Mouse (Mus musculus): ENCODE data around the gene Pfkfb4. TPM values are rescaled to one million over a fixed set of nuclear protein-coding genes. Genes with fewer than 3 reads are reported as not detected.

Pfkfb4 gene
- polyA plus RNA-seq, 1 experiment from 2014 or later = 3.3 TPM

DNA sequence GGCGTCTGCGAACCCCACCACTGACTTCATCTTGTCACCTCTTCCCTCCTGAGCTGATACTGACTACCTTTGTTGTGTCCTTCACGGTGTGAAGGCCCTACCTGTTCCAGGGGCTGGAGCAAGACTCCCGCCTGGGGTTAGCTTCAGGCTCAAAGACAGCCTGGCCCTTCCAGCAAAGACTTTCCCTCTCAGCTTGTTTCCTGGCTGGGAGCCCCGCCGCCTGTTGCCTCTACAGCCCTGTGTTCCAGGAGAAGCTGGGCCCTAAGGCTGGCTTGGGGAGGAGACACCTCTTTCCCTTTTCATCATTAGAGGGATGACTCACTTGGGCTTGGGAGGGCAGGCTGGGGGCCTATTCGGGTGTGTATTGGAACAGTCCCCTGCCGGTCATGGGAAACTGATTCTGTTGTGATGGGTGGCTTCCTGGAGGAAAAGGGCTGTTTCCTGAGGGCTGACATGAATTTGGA lies 47.4 kb downstream of the Pfkfb4 start:
- H3K27ac ChIP-seq = peak overlapping the region; percentile 86
- H3K27me3 ChIP-seq = no peaks in the 10 kb centered on the region
- H3K4me2 ChIP-seq = peak overlapping the region; percentile 81
- ATAC-seq (replicated peaks; ENCODE audit: insufficient number of reproducible peaks, insufficient read depth, low FRiP score, low read depth) = peak; percentile 62
- H3K9me3 ChIP-seq (replicated peaks) = no peaks in the 10 kb centered on the region
- peak overlapping the region; percentile 85 for H3K4me3 ChIP-seq
- peak overlapping the region; percentile 80 for H3K9ac ChIP-seq
- H3K4me1 ChIP-seq (replicated peaks) = peaks cover 38% of the 10 kb centered on the region
- 20% methylated on average over 8 of the region's 8 CpGs for WGBS
- no peaks in the 10 kb centered on the region for H3K36me3 ChIP-seq

DNA sequence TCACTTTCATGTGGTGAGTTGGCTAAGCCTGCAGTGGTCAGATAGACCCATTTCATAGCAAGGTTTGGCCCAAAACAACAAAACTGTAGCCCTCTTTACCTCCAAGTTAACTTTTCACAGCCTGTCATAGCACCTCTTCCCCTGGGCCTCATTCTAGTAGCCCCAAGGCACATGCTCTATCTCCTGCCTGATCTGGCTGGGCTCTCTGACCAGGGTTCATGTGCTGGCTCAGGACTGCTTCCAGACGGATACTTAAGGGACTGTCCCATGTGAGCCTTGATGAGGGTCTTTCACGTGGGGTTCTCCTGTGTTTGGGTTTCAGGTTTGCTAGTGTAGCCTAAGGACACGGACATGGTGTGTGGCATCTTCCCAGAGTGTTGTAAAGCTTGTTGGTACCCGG lies 48.1 kb downstream of the Pfkfb4 start:
- Histone ChIP-seq H3K9ac (no peak overlapping the region; the same call in 1 of the 2 replicates), H3K4me3 (peak overlapping the region; percentile 85), H3K9me3 (replicated peaks) (no peaks in the 10 kb centered on the region), H3K27ac (peak overlapping the region; percentile 86), H3K4me2 (peak overlapping the region; percentile 81), H3K27me3 (no peaks in the 10 kb centered on the region), H3K36me3 (peaks cover 5% of the 10 kb centered on the region; the same call in 1 of the 2 replicates), H3K4me1 (replicated peaks) (peaks cover 38% of the 10 kb centered on the region)
- WGBS = 73% methylated on average over 4 of the region's 4 CpGs
- no peak for ATAC-seq (replicated peaks; ENCODE audit: insufficient number of reproducible peaks, insufficient read depth, low FRiP score, low read depth)

DNA sequence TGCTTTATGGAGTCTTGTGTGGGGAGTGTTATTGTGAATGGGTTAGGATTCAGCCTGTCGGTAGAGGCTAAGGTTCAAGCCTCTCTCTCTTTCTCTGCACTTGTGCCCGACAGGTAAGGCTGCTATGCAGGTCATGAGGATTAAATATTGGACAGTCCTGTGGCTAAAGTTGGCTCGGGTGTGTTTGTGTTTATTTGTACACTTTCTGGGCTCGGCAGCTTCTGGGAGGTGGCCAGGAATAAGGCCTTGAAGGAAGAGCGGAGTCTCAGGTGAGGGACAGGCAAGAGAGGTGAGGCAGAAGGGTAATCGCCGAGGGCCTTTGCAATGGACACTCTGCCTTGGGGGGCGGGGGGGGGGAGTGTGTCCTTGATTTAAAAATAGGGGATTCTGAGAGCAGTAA lies 48.6 kb downstream of the Pfkfb4 start:
- ATAC-seq (replicated peaks; ENCODE audit: insufficient number of reproducible peaks, insufficient read depth, low FRiP score, low read depth) = no peak
- WGBS = 80% methylated on average over 8 of the region's 8 CpGs
- H3K27me3 ChIP-seq = no peaks in the 10 kb centered on the region
- H3K4me2 ChIP-seq = peak overlapping the region; percentile 81
- H3K9me3 ChIP-seq (replicated peaks) = no peaks in the 10 kb centered on the region
- H3K9ac ChIP-seq = 0 out of 2 replicates have a peak overlapping the region, but pooled peaks have one; percentile 10
- peaks cover 5% of the 10 kb centered on the region; the same call in 1 of the 2 replicates for H3K36me3 ChIP-seq
- no peak overlapping the region for H3K27ac ChIP-seq
- peaks cover 38% of the 10 kb centered on the region for H3K4me1 ChIP-seq (replicated peaks)
- H3K4me3 ChIP-seq = peak overlapping the region; percentile 85

DNA sequence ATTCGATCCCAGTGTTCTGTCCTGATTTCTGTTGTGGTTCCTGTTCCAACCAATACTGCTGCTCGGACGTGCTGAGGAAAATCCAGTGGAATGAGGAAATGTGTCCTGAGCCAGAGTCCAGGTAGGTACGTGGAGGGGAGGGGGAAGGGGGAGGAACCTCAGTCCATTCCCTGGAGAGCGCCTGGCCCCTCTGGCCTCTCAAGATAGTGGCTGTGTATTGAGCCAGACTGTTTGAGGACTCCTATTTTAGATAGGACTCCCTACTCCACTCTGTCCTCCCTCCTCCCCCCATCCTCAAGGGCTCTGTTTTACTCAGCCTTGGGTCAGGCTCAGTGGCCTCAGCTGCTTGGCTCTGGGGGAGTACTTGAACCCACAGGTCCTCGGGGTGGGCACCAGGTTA lies 49.3 kb downstream of the Pfkfb4 start:
- Histone ChIP-seq H3K9me3 (replicated peaks) (no peaks in the 10 kb centered on the region), H3K4me3 (peak overlapping the region; percentile 85; the same call in 1 of the 2 replicates), H3K9ac (0 out of 2 replicates have a peak overlapping the region, but pooled peaks have one; percentile 10), H3K27me3 (no peaks in the 10 kb centered on the region), H3K36me3 (peaks cover 5% of the 10 kb centered on the region; the same call in 1 of the 2 replicates), H3K4me1 (replicated peaks) (peaks cover 38% of the 10 kb centered on the region), H3K4me2 (peak overlapping the region; percentile 81), H3K27ac (no peak overlapping the region)
- no peak for ATAC-seq (replicated peaks; ENCODE audit: insufficient number of reproducible peaks, insufficient read depth, low FRiP score, low read depth)
- 33% methylated on average over 6 of the region's 6 CpGs for WGBS

DNA sequence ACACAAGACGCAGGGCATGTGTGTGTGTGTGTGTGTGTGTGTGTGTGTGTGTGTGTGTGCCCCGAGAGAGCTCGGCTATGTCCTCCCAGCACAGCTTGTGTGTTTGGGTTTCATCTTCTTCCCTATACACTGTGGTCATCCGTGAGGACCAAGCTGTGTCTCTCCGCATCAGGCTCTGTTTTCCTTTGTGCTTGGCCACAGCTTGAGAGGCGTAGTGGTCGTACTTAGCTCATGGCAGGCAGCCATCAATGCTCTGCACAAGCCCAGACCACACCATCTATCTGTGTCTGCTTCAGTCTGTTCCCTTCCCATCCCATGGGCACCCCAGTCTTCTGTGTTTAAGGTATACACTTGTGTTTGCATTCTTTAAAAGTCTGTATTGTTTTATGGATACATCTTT lies 49.8 kb downstream of the Pfkfb4 start:
- no peak overlapping the region for H3K27ac ChIP-seq
- H3K36me3 ChIP-seq = peaks cover 5% of the 10 kb centered on the region; the same call in 1 of the 2 replicates
- H3K27me3 ChIP-seq = no peaks in the 10 kb centered on the region
- H3K4me2 ChIP-seq = peak overlapping the region; percentile 81
- H3K4me3 ChIP-seq = peak overlapping the region; percentile 85; the same call in 1 of the 2 replicates
- no peak for ATAC-seq (replicated peaks; ENCODE audit: insufficient number of reproducible peaks, insufficient read depth, low FRiP score, low read depth)
- 28% methylated on average over 7 of the region's 7 CpGs for WGBS
- H3K9me3 ChIP-seq (replicated peaks) = no peaks in the 10 kb centered on the region
- peaks cover 38% of the 10 kb centered on the region for H3K4me1 ChIP-seq (replicated peaks)
- no peak overlapping the region for H3K9ac ChIP-seq

DNA sequence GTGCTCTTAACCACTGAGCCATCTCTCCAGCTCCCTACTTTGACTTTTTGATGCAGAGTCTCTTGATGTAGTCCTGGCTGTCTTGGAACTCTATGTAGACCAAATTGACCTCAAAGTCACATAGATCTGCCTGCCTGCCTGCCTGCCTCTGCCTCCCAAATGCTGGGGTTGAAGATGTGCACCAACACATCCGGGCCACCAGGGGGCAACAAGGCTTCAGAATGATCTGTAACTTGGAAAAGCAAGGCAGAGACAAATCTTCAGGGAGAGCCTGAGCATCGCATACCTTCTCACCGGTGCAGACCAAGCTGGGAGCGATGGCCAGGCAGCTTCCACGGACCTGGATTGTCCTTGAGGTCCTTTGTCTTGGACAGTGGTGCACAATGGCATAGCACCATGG lies 54.7 kb downstream of the Pfkfb4 start:
- Histone ChIP-seq H3K4me1 (replicated peaks) (peaks cover 5% of the 10 kb centered on the region), H3K9me3 (replicated peaks) (no peaks in the 10 kb centered on the region), H3K27ac (no peak overlapping the region), H3K36me3 (peaks cover 5% of the 10 kb centered on the region; the same call in 1 of the 2 replicates), H3K4me2 (no peak overlapping the region), H3K27me3 (no peaks in the 10 kb centered on the region), H3K9ac (no peak overlapping the region), H3K4me3 (no peak overlapping the region)
- no peak for ATAC-seq (replicated peaks; ENCODE audit: insufficient number of reproducible peaks, insufficient read depth, low FRiP score, low read depth)
- WGBS = 33% methylated on average over 5 of the region's 5 CpGs

DNA sequence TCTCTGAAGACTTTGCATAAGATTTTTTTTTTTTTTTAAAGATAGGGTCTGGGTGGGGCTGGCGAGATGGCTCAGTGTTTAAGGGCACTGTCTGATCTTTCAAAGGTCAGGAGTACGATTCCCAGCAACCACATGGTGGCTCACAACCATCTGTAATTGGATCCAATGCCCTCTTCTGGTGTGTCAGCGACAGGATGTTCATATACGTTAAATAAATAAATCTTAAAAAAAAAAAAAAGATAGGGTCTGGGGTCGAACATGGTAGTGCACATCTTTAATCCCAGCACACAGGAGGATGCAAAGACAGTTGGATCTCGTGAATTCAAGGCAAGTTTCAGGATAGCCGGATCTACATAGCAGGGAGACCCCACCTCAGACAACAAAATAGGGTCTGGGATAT lies 57.7 kb downstream of the Pfkfb4 start:
- no peak for ATAC-seq (replicated peaks; ENCODE audit: insufficient number of reproducible peaks, insufficient read depth, low FRiP score, low read depth)
- 81% methylated on average over 7 of the region's 7 CpGs for WGBS
- Histone ChIP-seq H3K9me3 (replicated peaks) (no peaks in the 10 kb centered on the region), H3K4me1 (replicated peaks) (peaks cover under 1% of the 10 kb centered on the region), H3K36me3 (peaks cover 3% of the 10 kb centered on the region; the same call in 1 of the 2 replicates), H3K27me3 (no peaks in the 10 kb centered on the region), H3K27ac (no peak overlapping the region), H3K4me2 (no peak overlapping the region), H3K4me3 (no peak overlapping the region), H3K9ac (no peak overlapping the region)

DNA sequence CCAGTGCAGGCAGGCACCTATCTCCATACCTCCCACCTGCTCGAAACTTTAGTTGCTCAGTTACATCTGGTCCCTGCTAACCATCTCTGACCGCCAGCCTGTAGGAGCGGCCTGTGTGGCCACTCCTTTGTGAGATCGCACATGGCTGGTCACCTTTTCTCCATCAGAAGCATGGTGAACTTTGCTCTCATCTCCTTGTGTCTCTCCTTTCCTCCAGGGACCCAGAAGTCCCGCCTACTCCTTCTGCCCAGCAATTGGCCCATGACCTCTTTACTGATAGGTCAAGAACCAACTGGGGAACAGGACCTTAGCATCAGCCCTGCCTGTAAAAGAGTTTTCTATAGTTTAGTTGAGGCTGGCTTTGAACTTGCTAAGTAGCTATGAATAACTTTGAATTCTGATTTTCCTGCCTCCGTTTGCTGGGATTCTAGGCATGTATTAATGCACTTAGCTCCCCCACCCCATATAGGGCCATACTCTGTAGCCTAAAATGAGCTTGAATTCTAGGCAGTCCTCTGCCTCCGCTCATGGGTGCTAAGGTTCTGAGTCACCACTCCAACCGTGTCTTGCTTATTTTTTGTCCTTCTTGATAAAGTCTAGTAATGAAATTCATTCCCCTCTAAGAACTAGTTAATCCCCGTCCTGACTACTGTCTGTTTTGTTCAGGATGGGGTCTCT lies 58.6 kb downstream of the Pfkfb4 start:
- Histone ChIP-seq H3K4me1 (replicated peaks) (peaks cover 9% of the 10 kb centered on the region), H3K36me3 (no peaks in the 10 kb centered on the region), H3K27me3 (no peaks in the 10 kb centered on the region), H3K4me3 (no peak overlapping the region), H3K27ac (no peak overlapping the region), H3K9ac (no peak overlapping the region), H3K4me2 (no peak overlapping the region), H3K9me3 (replicated peaks) (no peaks in the 10 kb centered on the region)
- 80% methylated on average over 9 of the region's 9 CpGs for WGBS
- ATAC-seq (replicated peaks; ENCODE audit: insufficient number of reproducible peaks, insufficient read depth, low FRiP score, low read depth) = no peak

DNA sequence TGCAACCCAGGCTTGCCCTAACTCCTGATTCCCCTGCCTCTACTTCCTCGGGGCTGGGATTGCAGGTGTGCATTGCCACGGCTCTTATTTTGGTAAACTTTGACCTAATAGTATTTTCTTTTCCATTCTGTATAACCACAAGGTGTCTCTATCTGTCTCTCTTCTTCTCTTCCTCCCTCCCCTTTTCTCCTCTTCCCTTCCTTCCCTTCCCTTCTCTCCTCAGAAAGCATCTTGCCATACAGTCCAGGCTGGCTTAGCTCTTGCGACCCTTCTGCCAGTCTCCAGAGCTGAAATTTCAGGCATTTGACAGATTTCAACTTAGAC lies 59.1 kb downstream of the Pfkfb4 start:
- H3K27ac ChIP-seq = no peak overlapping the region
- WGBS = 64% methylated on average over 3 of the region's 3 CpGs
- ATAC-seq (replicated peaks; ENCODE audit: insufficient number of reproducible peaks, insufficient read depth, low FRiP score, low read depth) = no peak

DNA sequence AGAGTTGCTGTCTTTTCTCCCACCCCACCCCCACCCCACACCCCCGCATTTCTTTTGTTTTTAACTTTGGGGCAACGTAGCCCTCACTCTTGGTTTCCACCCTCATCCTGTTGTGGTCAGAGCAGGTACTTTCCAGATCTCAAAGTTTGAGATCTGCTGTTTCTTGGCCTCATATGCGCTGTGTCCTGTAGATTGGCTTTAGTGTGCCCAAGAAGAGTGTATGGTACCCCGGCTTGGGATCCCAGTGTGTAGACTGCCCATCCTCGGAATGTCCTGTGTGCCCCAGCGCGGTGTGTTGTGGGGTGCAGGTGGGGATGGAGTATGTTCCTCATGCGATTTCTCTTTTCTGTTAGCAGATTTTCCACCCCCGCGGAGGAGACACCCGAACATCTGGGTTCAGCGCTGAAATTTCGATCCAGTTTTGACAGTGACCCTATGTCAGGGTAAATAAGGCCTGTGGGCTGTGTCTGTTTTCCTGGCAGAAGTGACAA lies 59.5 kb downstream of the Pfkfb4 start:
- no peaks in the 10 kb centered on the region for H3K27me3 ChIP-seq
- 84% methylated on average over 13 of the region's 13 CpGs for WGBS
- no peak overlapping the region for H3K4me2 ChIP-seq
- H3K4me3 ChIP-seq = no peak overlapping the region; the same call in 1 of the 2 replicates
- H3K36me3 ChIP-seq = no peaks in the 10 kb centered on the region
- ATAC-seq (replicated peaks; ENCODE audit: insufficient number of reproducible peaks, insufficient read depth, low FRiP score, low read depth) = no peak
- H3K9me3 ChIP-seq (replicated peaks) = no peaks in the 10 kb centered on the region
- peaks cover 14% of the 10 kb centered on the region for H3K4me1 ChIP-seq (replicated peaks)
- no peak overlapping the region for H3K9ac ChIP-seq
- no peak overlapping the region for H3K27ac ChIP-seq

More for the DNA sequence above, 59.1 kb downstream of the Pfkfb4 start:
- Histone ChIP-seq H3K9me3 (replicated peaks) (no peaks in the 10 kb centered on the region), H3K4me3 (no peak overlapping the region), H3K9ac (no peak overlapping the region), H3K4me2 (no peak overlapping the region), H3K36me3 (no peaks in the 10 kb centered on the region), H3K4me1 (replicated peaks) (peaks cover 14% of the 10 kb centered on the region), H3K27me3 (no peaks in the 10 kb centered on the region)

DNA sequence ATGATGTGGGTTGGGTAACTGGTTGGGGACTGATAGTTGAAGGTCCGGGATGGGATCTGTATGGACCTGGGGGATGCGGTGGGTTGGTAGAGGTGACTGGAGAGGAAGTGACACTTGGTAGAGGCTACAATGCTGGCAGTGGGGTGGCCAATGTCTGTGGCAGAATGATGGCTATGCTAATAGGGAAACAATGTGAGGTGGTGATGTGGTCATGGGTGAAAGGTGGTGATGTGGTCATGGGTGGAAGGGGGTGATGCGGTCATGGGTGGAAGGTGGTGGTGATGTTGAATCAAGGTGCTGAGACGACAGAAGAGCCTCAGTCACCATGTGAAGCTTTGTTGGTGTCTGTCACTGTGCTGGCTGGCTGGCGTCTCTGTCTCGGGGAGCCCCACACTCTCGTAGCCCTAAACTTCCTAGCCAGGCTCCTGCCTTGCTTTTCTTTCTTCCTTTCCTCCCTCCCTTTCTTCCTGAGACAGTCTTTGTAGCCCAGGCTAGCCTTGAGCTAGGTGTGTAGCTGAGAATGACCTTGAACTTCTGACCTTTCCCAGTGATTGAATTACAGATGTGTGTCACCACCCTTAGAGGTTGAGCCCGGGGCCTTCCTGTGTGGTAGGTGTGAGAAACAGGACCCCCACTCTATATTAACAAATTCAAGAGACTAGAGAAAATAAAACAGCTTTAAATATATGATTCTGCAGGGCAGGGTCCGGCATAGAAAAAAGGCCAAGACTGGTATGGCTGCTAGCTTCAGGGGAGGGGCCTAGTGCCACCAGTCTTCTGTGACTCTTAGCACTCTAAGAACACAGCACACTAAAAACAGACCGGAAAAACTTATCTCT lies 60.3 kb downstream of the Pfkfb4 start:
- peaks cover 14% of the 10 kb centered on the region for H3K4me1 ChIP-seq (replicated peaks)
- H3K9ac ChIP-seq = no peak overlapping the region
- H3K4me3 ChIP-seq = no peak overlapping the region
- 86% methylated on average over 10 of the region's 10 CpGs for WGBS
- H3K36me3 ChIP-seq = no peaks in the 10 kb centered on the region
- H3K4me2 ChIP-seq = no peak overlapping the region
- ATAC-seq (replicated peaks; ENCODE audit: insufficient number of reproducible peaks, insufficient read depth, low FRiP score, low read depth) = no peak
- H3K27me3 ChIP-seq = no peaks in the 10 kb centered on the region
- H3K9me3 ChIP-seq (replicated peaks) = no peaks in the 10 kb centered on the region
- no peak overlapping the region for H3K27ac ChIP-seq
